Mouse (Mus musculus) CD8-positive naive resting alpha-beta T cell, adult 57 days (primary cell): ENCODE data around the gene Neu4. TPM values are rescaled to one million over a fixed set of nuclear protein-coding genes. Genes with fewer than 3 reads are reported as not detected.

ENCODE experiments used
- total RNA-seq: library from RNA; stranded (reverse); gene quantifications from one replicate; pipeline ENCODE4 v1.2.4, GENCODE M21; 2023

Neu4 gene
- not detected for total RNA-seq

GRCm38 (mm10) chr1:94020151-94020550 is at the start of gene Neu4:
Neu4 (plus strand) TSS chr1:94020451.

GRCm38 (mm10) chr1:93990209-93990608 is 30.0 kb upstream of the Neu4 start, which contains the start of gene Gal3st2c:
Gal3st2c (plus strand) TSS chr1:93990509.

GRCm38 (mm10) chr1:94052373-94052772 is 32.1 kb downstream of the Neu4 start, which contains the start of gene Pdcd1:
Pdcd1 (minus strand) TSS chr1:94052553.

Other genes starting within 250 kb of the Neu4 start
- gene Dtymk, start 218.5 kb upstream of the Neu4 start, total RNA-seq: 50.3 TPM
- gene Ing5, start 216.5 kb upstream of the Neu4 start, total RNA-seq: 34.2 TPM
- 58.5 TPM for gene D2hgdh, start 195.5 kb upstream of the Neu4 start, total RNA-seq
- gene Gal3st2, start 159.1 kb upstream of the Neu4 start, total RNA-seq: 0.58 TPM
- 0.40 TPM for gene Gal3st2b, start 102.1 kb upstream of the Neu4 start, total RNA-seq
- gene Gal3st2c, start 29.9 kb upstream of the Neu4 start, total RNA-seq: 0.09 TPM
- gene Pdcd1, start 32.1 kb downstream of the Neu4 start, total RNA-seq: 0.70 TPM